Mouse (Mus musculus): ENCODE measurements around the gene Abi3. TPM values are rescaled to one million over a fixed set of nuclear protein-coding genes. Genes with fewer than 3 reads are reported as not detected.

The Abi3 gene
- total RNA-seq, 1 experiment from 2014 or later = 8.7 TPM

DNA sequence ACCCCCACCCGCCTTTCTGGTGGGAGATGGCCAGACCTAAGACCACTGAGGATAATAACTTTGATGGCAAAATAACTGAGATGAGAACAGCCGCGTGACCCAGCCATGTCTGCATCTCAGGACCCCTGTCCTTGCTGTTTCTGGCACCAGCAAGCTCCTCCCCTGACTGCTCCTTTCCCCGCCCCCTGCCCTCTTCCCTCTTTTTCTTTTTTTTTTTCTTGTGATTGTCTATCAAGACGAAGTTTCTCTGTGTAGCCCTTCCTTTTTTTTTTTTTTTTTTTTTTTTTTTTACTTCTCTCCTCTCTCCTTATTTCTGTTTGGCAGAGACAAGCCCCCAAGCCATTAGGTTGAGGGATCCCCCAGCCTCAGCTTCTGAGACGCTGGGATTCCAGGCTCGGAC is 31.4 kb downstream of the Abi3 start:
- no peak for ATAC-seq (replicated peaks in 1 of 2; ENCODE audit: insufficient read depth in 1 of 2, low FRiP score in 2 of 2, low TSS enrichment in 1 of 2, low read depth in 1 of 2, poor library complexity in 2 of 2, severe bottlenecking in 2 of 2)

- ATAC-seq (replicated peaks in 1 of 2; ENCODE audit: insufficient read depth in 1 of 2, low FRiP score in 2 of 2, low TSS enrichment in 1 of 2, low read depth in 1 of 2, poor library complexity in 2 of 2, severe bottlenecking in 2 of 2) = no peak
Measured at GRCm38 (mm10) chr11:95809603-95810002, 32.7 kb downstream of the Abi3 start.

DNA sequence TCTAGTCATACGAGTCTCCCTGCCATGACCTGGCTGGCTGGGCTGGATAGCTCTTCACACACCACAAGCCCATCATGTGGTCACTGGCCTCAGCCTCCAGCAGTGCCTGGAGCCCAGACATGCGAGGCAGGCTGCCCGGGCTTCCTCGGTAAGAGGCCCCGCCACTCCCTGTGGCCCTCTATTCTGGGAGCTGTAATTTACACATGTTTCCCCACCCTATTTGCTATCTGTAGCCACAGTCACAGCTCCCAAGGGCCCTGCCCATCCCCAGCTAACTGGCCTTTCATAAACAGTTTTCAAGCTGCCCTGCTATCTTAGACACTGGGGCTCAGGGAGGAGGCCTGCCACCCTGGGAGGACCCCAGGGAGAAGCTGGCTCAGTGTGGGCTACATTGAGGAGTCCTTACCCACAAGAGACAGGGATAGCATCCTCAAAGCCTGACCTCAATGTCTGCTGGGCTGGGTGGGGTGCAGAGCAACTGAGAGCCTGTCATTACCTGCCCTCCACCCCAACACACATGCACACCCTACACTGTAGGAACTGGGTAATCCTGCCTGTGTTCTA is 33.7 kb downstream of the Abi3 start:
- peak in 1 of 2 experiments; percentile 16; a peak in 1 of 4 replicates for ATAC-seq (replicated peaks in 1 of 2; ENCODE audit: insufficient read depth in 1 of 2, low FRiP score in 2 of 2, low TSS enrichment in 1 of 2, low read depth in 1 of 2, poor library complexity in 2 of 2, severe bottlenecking in 2 of 2)

DNA sequence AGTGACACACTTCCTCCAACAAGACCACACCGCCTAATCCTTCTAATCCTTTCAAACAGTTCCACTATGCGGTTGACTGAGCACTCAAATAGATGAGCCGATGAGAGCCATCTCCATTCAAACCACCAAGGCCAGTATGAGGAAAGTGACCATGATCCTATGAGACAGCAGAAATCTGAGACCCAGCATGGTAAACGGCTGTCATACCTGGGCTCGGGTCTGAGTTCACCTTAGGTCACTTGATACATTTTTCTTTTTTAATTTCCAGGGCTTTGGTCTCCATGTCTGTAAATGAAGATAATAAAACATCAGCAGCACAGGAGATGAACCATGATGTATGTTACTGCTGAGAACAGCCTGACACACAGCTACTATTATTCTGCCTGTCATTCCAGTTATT is 34.4 kb downstream of the Abi3 start:
- no peak for ATAC-seq (replicated peaks in 1 of 2; ENCODE audit: insufficient read depth in 1 of 2, low FRiP score in 2 of 2, low TSS enrichment in 1 of 2, low read depth in 1 of 2, poor library complexity in 2 of 2, severe bottlenecking in 2 of 2)

DNA sequence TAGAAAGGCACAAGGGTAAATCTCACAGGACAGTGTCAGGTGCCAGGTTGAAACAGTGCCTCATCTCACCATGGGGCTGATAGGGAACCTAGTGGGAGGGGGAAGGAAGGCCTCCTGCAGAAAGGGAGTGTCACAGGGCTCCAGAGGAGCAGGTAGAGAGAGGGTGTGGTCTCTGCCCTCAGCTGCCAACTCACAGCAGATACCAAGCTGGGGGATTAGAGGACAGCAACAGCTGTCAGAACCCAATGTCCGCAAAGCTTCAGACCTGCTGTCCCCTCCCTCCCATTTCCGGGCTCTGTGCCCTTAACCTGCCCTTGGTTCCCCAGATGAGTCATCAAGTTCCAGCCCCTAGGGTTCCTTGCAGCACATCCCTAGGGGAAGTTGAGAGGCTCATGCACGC is 36.7 kb downstream of the Abi3 start:
- ATAC-seq (replicated peaks in 1 of 2; ENCODE audit: insufficient read depth in 1 of 2, low FRiP score in 2 of 2, low TSS enrichment in 1 of 2, low read depth in 1 of 2, poor library complexity in 2 of 2, severe bottlenecking in 2 of 2) = peak; percentile 73 to 83

GRCm38 (mm10) chr11:95805010-95805409 is 37.3 kb downstream of the Abi3 start:
- peak; percentile 39 to 55; a peak in 2 of 4 replicates for ATAC-seq (replicated peaks in 1 of 2; ENCODE audit: insufficient read depth in 1 of 2, low FRiP score in 2 of 2, low TSS enrichment in 1 of 2, low read depth in 1 of 2, poor library complexity in 2 of 2, severe bottlenecking in 2 of 2)

DNA sequence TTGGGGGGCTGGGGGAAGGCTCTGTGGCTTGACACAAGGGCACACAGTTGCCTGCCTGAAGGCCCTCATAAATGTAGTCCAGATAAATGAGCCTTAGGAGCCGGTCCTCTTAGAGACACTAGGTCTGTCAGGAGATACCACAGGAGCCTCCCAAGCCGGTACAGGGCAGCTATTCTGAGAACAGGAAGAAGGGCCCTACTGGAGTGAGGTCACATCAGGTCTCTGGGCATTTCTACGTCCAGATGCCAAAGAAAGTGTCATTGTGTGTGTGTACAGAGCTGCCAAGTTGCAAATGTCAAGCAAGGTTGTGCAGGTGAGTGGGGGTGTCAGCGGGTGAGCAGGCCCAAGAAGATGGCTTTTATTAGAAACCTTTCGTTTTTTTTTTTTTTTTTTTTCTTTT is 46.7 kb downstream of the Abi3 start:
- no peak for ATAC-seq (replicated peaks in 1 of 2; ENCODE audit: insufficient read depth in 1 of 2, low FRiP score in 2 of 2, low TSS enrichment in 1 of 2, low read depth in 1 of 2, poor library complexity in 2 of 2, severe bottlenecking in 2 of 2)

- ATAC-seq (replicated peaks in 1 of 2; ENCODE audit: insufficient read depth in 1 of 2, low FRiP score in 2 of 2, low TSS enrichment in 1 of 2, low read depth in 1 of 2, poor library complexity in 2 of 2, severe bottlenecking in 2 of 2) = no peak
Measured at GRCm38 (mm10) chr11:95794201-95794600, 48.1 kb downstream of the Abi3 start.

DNA sequence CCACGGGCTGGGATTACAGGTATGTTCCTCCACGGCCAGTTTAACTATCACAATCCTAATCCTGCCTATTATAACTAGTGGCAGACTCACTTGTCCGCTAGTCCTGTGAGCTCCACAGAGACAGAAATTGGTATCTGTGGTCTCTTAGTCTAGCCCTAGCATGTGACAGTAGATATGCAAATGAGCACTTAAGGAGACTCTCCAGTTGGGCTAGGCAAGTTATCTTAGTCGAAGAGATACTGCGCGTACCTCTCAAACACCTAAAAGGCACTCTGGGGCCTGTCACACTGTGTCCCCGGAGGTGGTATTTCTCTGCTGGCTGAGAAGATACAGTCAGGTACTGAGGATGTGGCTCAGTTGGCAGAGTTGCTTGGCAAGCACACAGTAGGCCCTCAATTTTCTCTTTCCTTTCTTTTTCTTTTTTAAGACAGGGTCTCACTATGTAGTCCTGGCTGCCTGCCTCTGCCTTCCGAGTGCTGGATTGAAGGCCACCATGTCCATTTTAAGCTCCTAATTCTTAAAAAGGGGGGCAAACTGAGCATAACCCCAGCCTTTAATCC is 49.2 kb downstream of the Abi3 start:
- ATAC-seq (replicated peaks in 1 of 2; ENCODE audit: insufficient read depth in 1 of 2, low FRiP score in 2 of 2, low TSS enrichment in 1 of 2, low read depth in 1 of 2, poor library complexity in 2 of 2, severe bottlenecking in 2 of 2) = no peak

DNA sequence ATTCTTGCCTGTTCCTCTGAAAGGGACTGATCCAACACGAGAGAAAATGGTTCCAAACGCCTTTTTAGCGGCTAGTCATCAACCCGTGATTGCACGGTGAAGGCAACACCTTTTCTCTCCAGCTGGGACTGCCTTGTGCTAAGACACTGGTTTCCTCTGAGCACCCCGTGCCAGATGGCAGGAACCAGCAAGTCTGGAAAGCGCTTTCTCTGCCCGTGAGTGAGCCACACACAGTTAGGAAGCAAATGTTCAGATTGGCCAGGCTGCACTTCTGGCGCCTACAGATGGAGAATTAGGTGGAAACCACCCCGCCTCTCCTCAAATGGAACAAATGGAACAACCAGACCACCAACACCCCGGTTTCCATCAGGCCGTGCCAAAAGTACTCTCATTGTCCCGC is 50.5 kb downstream of the Abi3 start:
- ATAC-seq (replicated peaks in 1 of 2; ENCODE audit: insufficient read depth in 1 of 2, low FRiP score in 2 of 2, low TSS enrichment in 1 of 2, low read depth in 1 of 2, poor library complexity in 2 of 2, severe bottlenecking in 2 of 2) = no peak

DNA sequence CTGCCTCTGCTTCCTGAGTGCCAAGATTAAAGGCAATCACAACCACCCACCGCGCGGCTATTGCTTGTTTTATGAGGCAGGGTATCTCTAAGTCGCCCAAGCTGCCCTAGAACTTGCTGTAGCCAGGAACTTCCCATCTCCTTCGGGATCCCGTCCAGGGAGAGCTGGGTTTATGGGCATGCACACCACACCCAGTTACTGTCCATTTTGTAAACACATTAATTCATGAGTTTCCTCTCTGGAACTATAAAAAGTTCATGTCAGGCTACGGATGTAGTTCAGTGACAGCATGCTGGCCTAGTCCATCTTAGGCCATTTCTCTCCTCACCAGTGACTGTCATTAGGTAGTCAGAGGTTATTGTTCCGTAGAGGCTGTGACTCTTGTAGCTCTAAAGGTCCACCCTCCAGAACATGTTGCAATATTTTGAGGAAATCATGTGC is 52.8 kb downstream of the Abi3 start:
- ATAC-seq (replicated peaks in 1 of 2; ENCODE audit: insufficient read depth in 1 of 2, low FRiP score in 2 of 2, low TSS enrichment in 1 of 2, low read depth in 1 of 2, poor library complexity in 2 of 2, severe bottlenecking in 2 of 2) = no peak; a peak in 1 of 4 replicates

- no peak for ATAC-seq (replicated peaks in 1 of 2; ENCODE audit: insufficient read depth in 1 of 2, low FRiP score in 2 of 2, low TSS enrichment in 1 of 2, low read depth in 1 of 2, poor library complexity in 2 of 2, severe bottlenecking in 2 of 2)
Measured at GRCm38 (mm10) chr11:95786511-95786910, 55.8 kb downstream of the Abi3 start.

GRCm38 (mm10) chr11:95785675-95786074 is 56.6 kb downstream of the Abi3 start:
- ATAC-seq (replicated peaks in 1 of 2; ENCODE audit: insufficient read depth in 1 of 2, low FRiP score in 2 of 2, low TSS enrichment in 1 of 2, low read depth in 1 of 2, poor library complexity in 2 of 2, severe bottlenecking in 2 of 2) = no peak

DNA sequence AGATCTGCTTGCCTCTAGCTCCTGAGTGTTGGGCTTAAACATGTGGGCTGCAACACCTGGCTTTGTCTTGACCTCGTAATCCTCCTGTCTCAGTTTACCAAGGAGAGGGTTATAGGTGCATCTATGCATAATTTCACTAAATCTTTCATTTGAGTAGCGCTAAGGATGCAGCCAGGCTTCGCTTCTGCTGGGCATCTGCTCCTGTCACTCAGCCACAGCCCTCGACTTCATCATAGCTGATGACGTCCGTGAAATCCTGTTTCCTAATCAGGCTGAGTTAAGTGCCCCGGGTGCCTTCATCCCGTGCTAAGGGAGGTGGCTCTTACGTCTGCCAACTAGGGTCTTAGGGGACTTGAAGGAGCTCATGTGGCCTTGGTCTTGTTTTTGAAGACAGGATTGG is 58.3 kb downstream of the Abi3 start:
- ATAC-seq (replicated peaks in 1 of 2; ENCODE audit: insufficient read depth in 1 of 2, low FRiP score in 2 of 2, low TSS enrichment in 1 of 2, low read depth in 1 of 2, poor library complexity in 2 of 2, severe bottlenecking in 2 of 2) = no peak

DNA sequence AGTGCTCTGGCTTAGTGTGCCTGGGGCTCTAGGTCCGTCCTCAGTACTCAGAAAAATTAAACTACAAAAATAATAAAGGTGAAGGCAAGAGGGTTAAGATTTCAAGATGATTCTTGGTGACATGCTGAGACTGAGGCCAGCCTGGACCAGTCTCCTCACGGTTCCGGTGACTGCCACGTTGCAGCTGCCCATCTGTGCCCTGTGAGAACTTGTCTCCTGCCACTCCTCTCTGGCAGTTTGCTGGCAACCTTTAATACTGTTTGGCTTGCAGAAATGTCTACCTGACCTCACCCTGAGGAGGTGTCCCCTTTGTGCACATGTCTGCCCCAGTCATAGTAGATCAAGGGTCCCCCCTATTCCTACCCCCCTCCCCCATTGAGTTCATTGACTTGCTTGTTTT is 58.8 kb downstream of the Abi3 start:
- ATAC-seq (replicated peaks in 1 of 2; ENCODE audit: insufficient read depth in 1 of 2, low FRiP score in 2 of 2, low TSS enrichment in 1 of 2, low read depth in 1 of 2, poor library complexity in 2 of 2, severe bottlenecking in 2 of 2) = no peak

GRCm38 (mm10) chr11:95781557-95781956 is 60.7 kb downstream of the Abi3 start:
- no peak for ATAC-seq (replicated peaks in 1 of 2; ENCODE audit: insufficient read depth in 1 of 2, low FRiP score in 2 of 2, low TSS enrichment in 1 of 2, low read depth in 1 of 2, poor library complexity in 2 of 2, severe bottlenecking in 2 of 2)

DNA sequence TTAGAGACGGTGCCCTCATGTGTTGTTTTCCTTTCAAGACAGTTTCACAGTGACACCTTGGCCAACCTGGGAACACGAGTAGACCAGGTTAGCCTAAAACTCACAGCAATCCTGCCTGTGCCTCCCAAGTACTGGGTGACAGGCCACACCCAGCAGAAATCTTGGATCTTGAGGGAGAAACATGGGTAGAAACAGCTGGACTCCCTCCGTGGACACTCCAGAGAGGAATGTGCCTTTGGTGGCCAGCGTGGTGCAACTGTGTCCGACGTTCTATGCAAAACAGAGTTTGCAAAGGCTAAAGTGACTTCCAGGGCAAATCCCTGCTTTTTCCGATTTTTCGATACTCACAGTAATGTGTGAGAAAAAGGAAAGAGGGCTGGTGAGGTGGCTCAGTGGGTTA is 61.8 kb downstream of the Abi3 start:
- no peak for ATAC-seq (replicated peaks in 1 of 2; ENCODE audit: insufficient read depth in 1 of 2, low FRiP score in 2 of 2, low TSS enrichment in 1 of 2, low read depth in 1 of 2, poor library complexity in 2 of 2, severe bottlenecking in 2 of 2)
